Mouse (Mus musculus): ENCODE measurements around the gene Rhoh. TPM values are rescaled to one million over a fixed set of nuclear protein-coding genes. Genes with fewer than 3 reads are reported as not detected.

The Rhoh gene
- polyA plus RNA-seq, 1 experiment from 2014 or later = 0.78 TPM

GRCm38 (mm10) chr5:65881254-65881653, 20.2 kb downstream of the Rhoh start:
- H3K4me2 ChIP-seq = no peak overlapping the region
- no peak overlapping the region for H3K4me3 ChIP-seq (replicated peaks)
- 88% methylated on average over 2 of the region's 2 CpGs for WGBS
- H3K4me1 ChIP-seq = peaks cover 12% of the 10 kb centered on the region
- no peak overlapping the region for H3K9ac ChIP-seq
- no peaks in the 10 kb centered on the region for H3K9me3 ChIP-seq (replicated peaks)
- no peaks in the 10 kb centered on the region for H3K36me3 ChIP-seq
- H3K27ac ChIP-seq = no peak overlapping the region
- no peak for ATAC-seq (replicated peaks; ENCODE audit: low FRiP score)
- no peaks in the 10 kb centered on the region for H3K27me3 ChIP-seq

GRCm38 (mm10) chr5:65882476-65883205, 21.6 kb downstream of the Rhoh start:
- Histone ChIP-seq H3K27me3 (no peaks in the 10 kb centered on the region), H3K4me3 (replicated peaks) (no peak overlapping the region), H3K9me3 (replicated peaks) (no peaks in the 10 kb centered on the region), H3K27ac (no peak overlapping the region), H3K9ac (no peak overlapping the region), H3K4me1 (peaks cover 12% of the 10 kb centered on the region), H3K36me3 (no peaks in the 10 kb centered on the region), H3K4me2 (no peak overlapping the region)
- WGBS = 81% methylated on average over 10 of the region's 10 CpGs
- no peak for ATAC-seq (replicated peaks; ENCODE audit: low FRiP score)

- Histone ChIP-seq H3K4me3 (replicated peaks) (no peak overlapping the region), H3K27me3 (no peaks in the 10 kb centered on the region), H3K9ac (no peak overlapping the region), H3K4me2 (no peak overlapping the region), H3K36me3 (no peaks in the 10 kb centered on the region), H3K4me1 (peaks cover 12% of the 10 kb centered on the region), H3K27ac (no peak overlapping the region), H3K9me3 (replicated peaks) (no peaks in the 10 kb centered on the region)
- 43% methylated on average over 5 of the region's 5 CpGs for WGBS
- ATAC-seq (replicated peaks; ENCODE audit: low FRiP score) = no peak
These were observed 22.3 kb downstream of the Rhoh start for GRCm38 (mm10) chr5:65883355-65883754.

- Histone ChIP-seq H3K27ac (no peak overlapping the region), H3K9me3 (replicated peaks) (no peaks in the 10 kb centered on the region), H3K36me3 (no peaks in the 10 kb centered on the region), H3K4me3 (replicated peaks) (no peak overlapping the region), H3K9ac (no peak overlapping the region), H3K27me3 (no peaks in the 10 kb centered on the region), H3K4me2 (no peak overlapping the region), H3K4me1 (peaks cover 12% of the 10 kb centered on the region)
- 56% methylated on average over 15 of the region's 15 CpGs for WGBS
- ATAC-seq (replicated peaks; ENCODE audit: low FRiP score) = peak; percentile 59; the same call in 1 of the 2 replicates
These were observed 24.9 kb downstream of the Rhoh start for GRCm38 (mm10) chr5:65885699-65886443.

GRCm38 (mm10) chr5:65888102-65888501, 27.1 kb downstream of the Rhoh start:
- no peaks in the 10 kb centered on the region for H3K9me3 ChIP-seq (replicated peaks)
- H3K4me1 ChIP-seq = peaks cover 7% of the 10 kb centered on the region; the same call in 1 of the 2 replicates
- H3K36me3 ChIP-seq = no peaks in the 10 kb centered on the region
- 92% methylated on average over 5 of the region's 5 CpGs for WGBS
- H3K27ac ChIP-seq = no peak overlapping the region
- no peak for ATAC-seq (replicated peaks; ENCODE audit: low FRiP score)
- no peak overlapping the region for H3K4me3 ChIP-seq (replicated peaks)
- H3K9ac ChIP-seq = no peak overlapping the region
- no peak overlapping the region for H3K4me2 ChIP-seq
- no peaks in the 10 kb centered on the region for H3K27me3 ChIP-seq

GRCm38 (mm10) chr5:65888998-65889397, 28.0 kb downstream of the Rhoh start:
- Histone ChIP-seq H3K4me1 (peaks cover 7% of the 10 kb centered on the region; the same call in 1 of the 2 replicates), H3K27ac (no peak overlapping the region), H3K36me3 (no peaks in the 10 kb centered on the region), H3K4me2 (no peak overlapping the region), H3K4me3 (replicated peaks) (no peak overlapping the region), H3K9ac (no peak overlapping the region), H3K27me3 (no peaks in the 10 kb centered on the region), H3K9me3 (replicated peaks) (no peaks in the 10 kb centered on the region)
- 57% methylated on average over 5 of the region's 5 CpGs for WGBS
- ATAC-seq (replicated peaks; ENCODE audit: low FRiP score) = 0 out of 2 replicates have a peak, but pooled peaks have one; percentile 29

- H3K4me2 ChIP-seq = no peak overlapping the region
- H3K9me3 ChIP-seq (replicated peaks) = no peaks in the 10 kb centered on the region
- peaks cover 5% of the 10 kb centered on the region; the same call in 1 of the 2 replicates for H3K4me1 ChIP-seq
- H3K9ac ChIP-seq = no peak overlapping the region
- ATAC-seq (replicated peaks; ENCODE audit: low FRiP score) = no peak
- H3K4me3 ChIP-seq (replicated peaks) = no peak overlapping the region
- H3K27me3 ChIP-seq = no peaks in the 10 kb centered on the region
- no peak overlapping the region for H3K27ac ChIP-seq
- 71% methylated on average over 14 of the region's 14 CpGs for WGBS
- H3K36me3 ChIP-seq = no peaks in the 10 kb centered on the region
These were observed 30.3 kb downstream of the Rhoh start for GRCm38 (mm10) chr5:65891251-65891826.

GRCm38 (mm10) chr5:65895121-65895692, 34.2 kb downstream of the Rhoh start:
- ATAC-seq (replicated peaks; ENCODE audit: low FRiP score) = no peak
- no peaks in the 10 kb centered on the region for H3K9me3 ChIP-seq (replicated peaks)
- H3K27ac ChIP-seq = no peak overlapping the region
- H3K9ac ChIP-seq = no peak overlapping the region
- no peak overlapping the region for H3K4me2 ChIP-seq
- H3K27me3 ChIP-seq = no peaks in the 10 kb centered on the region
- H3K36me3 ChIP-seq = no peaks in the 10 kb centered on the region
- WGBS = 73% methylated on average over 6 of the region's 6 CpGs
- no peak overlapping the region for H3K4me3 ChIP-seq (replicated peaks)
- H3K4me1 ChIP-seq = peaks cover 5% of the 10 kb centered on the region; the same call in 1 of the 2 replicates

GRCm38 (mm10) chr5:65895764-65896163, 34.8 kb downstream of the Rhoh start:
- no peak overlapping the region for H3K4me3 ChIP-seq (replicated peaks)
- H3K4me2 ChIP-seq = no peak overlapping the region
- no peaks in the 10 kb centered on the region for H3K36me3 ChIP-seq
- H3K4me1 ChIP-seq = peaks cover 7% of the 10 kb centered on the region; the same call in 1 of the 2 replicates
- no peaks in the 10 kb centered on the region for H3K27me3 ChIP-seq
- H3K9ac ChIP-seq = no peak overlapping the region
- H3K27ac ChIP-seq = no peak overlapping the region
- 78% methylated on average over 7 of the region's 7 CpGs for WGBS
- no peaks in the 10 kb centered on the region for H3K9me3 ChIP-seq (replicated peaks)
- no peak for ATAC-seq (replicated peaks; ENCODE audit: low FRiP score)

GRCm38 (mm10) chr5:65897731-65898130, 36.7 kb downstream of the Rhoh start:
- Histone ChIP-seq H3K4me1 (0 out of 2 replicates have a peak, but pooled peaks cover 6% of the 10 kb centered on the region), H3K36me3 (no peaks in the 10 kb centered on the region), H3K4me3 (replicated peaks) (no peak overlapping the region), H3K9me3 (replicated peaks) (no peaks in the 10 kb centered on the region), H3K27me3 (no peaks in the 10 kb centered on the region), H3K9ac (no peak overlapping the region), H3K27ac (no peak overlapping the region), H3K4me2 (no peak overlapping the region)
- whole genome bisulfite sequencing = 96% methylated on average over 2 of the region's 2 CpGs
- ATAC-seq (replicated peaks; ENCODE audit: low FRiP score) = no peak

GRCm38 (mm10) chr5:65898683-65899082, 37.7 kb downstream of the Rhoh start:
- H3K9ac ChIP-seq = no peak overlapping the region
- peaks cover 8% of the 10 kb centered on the region for H3K9me3 ChIP-seq (replicated peaks)
- ATAC-seq (replicated peaks; ENCODE audit: low FRiP score) = no peak
- H3K4me3 ChIP-seq (replicated peaks) = no peak overlapping the region
- WGBS = 74% methylated on average over 3 of the region's 3 CpGs
- H3K4me2 ChIP-seq = no peak overlapping the region
- 0 out of 2 replicates have a peak, but pooled peaks cover 6% of the 10 kb centered on the region for H3K4me1 ChIP-seq
- H3K36me3 ChIP-seq = no peaks in the 10 kb centered on the region
- H3K27ac ChIP-seq = no peak overlapping the region
- no peaks in the 10 kb centered on the region for H3K27me3 ChIP-seq

GRCm38 (mm10) chr5:65900113-65900512, 39.1 kb downstream of the Rhoh start:
- Histone ChIP-seq H3K27ac (no peak overlapping the region), H3K4me2 (no peak overlapping the region), H3K27me3 (no peaks in the 10 kb centered on the region), H3K9me3 (replicated peaks) (peaks cover 16% of the 10 kb centered on the region), H3K4me3 (replicated peaks) (no peak overlapping the region), H3K9ac (no peak overlapping the region), H3K4me1 (0 out of 2 replicates have a peak, but pooled peaks cover 6% of the 10 kb centered on the region), H3K36me3 (no peaks in the 10 kb centered on the region)
- 86% methylated on average over 6 of the region's 6 CpGs for WGBS
- ATAC-seq (replicated peaks; ENCODE audit: low FRiP score) = no peak

Measured in kidney, embryonic 15.5 days (tissue).